Mouse (Mus musculus): Measurements from ENCODE around the gene Il27ra.

Il27ra gene

DNA sequence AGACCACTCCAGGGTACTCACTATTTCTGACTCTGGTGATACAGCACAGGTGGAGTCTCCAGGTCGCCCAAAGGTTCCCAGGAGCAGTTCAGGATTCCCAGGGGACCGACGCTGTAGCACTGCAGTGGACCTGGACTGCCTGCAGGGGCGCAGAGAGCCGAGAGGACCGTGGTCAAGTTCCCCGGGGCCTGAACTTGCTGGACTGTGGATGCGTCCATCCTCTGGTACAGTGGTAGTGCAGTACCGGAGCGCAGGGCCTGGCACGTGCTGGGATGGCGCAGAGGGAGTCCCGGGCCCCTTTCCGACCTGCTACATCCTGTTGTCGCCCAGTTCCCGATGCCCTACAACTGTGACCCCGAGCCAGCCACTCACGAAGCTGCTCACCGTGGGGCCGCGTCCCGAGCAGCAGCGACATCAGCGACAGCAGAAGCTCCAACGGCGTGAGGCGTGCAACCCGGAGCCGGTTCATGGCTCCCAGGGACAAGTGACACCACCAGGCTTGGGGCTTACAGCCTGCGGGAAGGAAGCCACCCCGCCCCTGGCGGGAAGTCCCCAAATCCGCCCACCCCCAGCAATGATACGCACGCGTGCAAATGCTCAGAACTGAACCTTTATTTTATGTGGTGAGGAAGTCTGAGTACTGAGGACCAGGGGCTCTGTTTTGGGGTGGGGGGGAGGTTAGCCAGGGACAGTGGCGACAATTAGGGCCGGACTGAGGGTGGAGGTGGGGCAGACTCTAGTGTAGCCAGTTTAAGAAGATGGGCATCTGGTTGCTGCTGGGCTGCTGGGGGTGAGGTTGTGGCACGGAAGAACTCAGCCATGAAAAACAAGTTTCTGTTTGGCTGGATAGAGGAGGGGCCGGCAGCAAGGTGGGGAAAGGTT lies at the start of gene Il27ra:
Gene Il27ra (minus strand): TSS at position 524 of the 882 bp plus-strand sequence.
- DNase-seq = peak; percentile 25

DNA sequence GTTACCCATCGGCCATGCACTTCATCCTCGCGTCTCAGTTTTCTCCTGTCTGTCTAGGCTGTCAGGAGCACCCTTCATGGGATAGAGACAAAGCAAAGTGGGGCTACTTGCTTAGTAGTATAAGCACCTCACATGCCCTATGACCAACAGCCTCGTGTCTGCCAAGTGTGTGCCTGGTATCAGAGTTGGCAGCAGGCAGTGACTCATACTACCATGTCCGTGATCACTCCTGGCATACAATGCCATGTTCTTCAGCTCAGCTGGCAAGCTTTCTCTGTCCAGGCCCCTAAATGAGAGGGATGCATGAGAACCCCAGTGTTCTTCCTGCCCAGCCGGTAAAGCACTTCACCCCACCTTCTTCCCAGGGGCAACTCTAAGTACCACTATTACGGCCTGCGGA lies 48.2 kb upstream of the Il27ra start:
- no peak for DNase-seq

GRCm38 (mm10) chr8:84089277-84089676 lies 46.9 kb upstream of the Il27ra start:
- DNase-seq = no peak

- no peak for DNase-seq
These were observed 45.4 kb upstream of the Il27ra start for GRCm38 (mm10) chr8:84087821-84088220.

- no peak for DNase-seq
These were observed 44.8 kb upstream of the Il27ra start for GRCm38 (mm10) chr8:84087156-84087555.

DNA sequence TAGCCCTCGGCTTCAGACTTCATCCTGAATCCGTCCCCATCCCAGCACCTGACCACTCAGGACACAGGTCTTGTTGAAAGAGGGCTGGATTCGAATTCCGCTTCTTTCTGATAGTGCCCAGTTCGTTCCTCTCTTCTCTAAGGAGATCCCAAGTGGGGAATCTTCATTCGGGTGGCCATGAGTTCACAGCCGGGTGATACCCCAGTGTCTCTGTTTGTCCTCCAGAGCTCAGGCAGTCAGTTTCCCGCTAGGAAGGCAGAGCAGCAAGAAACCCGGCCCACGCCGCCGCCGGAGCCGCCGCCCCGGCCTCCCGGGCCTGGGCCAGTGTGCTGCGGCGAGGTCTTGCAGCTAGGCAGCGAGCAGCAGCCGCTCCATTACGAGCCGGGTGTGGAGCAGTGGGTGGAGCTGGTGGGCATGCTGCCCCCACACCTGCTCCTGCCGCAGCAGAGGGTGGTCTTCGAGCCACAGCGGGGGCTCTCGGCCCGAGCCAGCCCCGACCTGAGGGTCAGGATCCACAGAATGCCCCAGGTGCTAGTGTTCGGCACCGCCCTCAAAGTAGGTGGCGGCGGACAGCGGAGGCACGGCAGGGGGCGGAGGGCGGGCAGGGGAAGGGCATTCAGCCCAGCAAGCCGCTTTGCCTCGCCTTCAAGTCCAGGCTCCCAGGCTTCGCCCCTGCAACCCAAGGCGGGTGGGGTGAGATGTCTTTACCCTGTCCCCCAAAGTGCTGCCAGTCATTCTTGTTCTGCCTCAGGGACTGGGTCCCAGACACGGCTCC lies 42.1 kb upstream of the Il27ra start:
- no peak for DNase-seq

- DNase-seq = no peak
These were observed 41.4 kb upstream of the Il27ra start for GRCm38 (mm10) chr8:84083829-84084241.

GRCm38 (mm10) chr8:84079206-84079605 lies 36.8 kb upstream of the Il27ra start:
- no peak for DNase-seq

DNA sequence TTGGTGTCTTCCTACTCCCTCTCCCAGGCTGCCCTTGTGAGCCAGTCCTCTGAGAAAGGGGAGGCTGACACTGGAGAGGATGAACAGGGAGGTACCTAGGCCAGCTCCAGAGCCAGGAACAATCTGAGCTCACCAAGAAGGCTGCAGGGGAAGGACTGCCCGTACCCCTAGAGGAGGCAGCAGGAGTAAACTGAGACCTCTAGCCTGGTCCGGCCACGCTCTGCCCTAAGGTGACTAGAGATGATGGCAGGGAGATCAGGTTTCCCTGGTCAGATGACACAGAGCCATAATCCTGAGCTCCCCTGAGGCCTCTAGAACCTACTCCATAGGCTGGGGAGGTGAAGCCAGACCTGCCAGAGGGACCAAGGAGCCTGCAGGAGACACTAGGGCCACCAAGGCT lies 34.5 kb upstream of the Il27ra start:
- DNase-seq = no peak

GRCm38 (mm10) chr8:84076412-84076811 lies 34.0 kb upstream of the Il27ra start:
- no peak for DNase-seq

- DNase-seq = no peak
These were observed 31.0 kb upstream of the Il27ra start for GRCm38 (mm10) chr8:84073230-84073976.

GRCm38 (mm10) chr8:84072321-84072720 lies 29.9 kb upstream of the Il27ra start:
- no peak for DNase-seq

DNA sequence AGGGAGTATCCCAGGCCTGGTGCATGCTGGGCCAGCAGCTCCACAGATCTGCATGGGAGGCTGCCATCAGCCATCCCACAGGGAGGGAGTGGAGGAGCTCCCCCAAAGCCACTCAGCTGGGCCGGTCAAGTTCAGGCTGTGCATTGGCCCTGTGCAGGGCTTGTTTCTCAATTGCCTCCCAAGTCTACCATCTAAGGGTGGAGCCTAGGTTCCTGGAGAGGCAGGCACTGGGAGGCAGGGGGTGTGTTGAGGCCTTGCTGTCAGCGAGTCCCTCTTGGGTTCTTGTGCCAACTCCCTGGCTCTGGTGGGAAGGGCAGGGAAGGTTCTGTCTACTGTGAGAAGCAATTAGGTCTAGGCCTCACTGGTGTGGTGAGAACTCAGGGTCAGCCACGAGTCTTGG lies 29.5 kb upstream of the Il27ra start:
- DNase-seq = no peak

DNA sequence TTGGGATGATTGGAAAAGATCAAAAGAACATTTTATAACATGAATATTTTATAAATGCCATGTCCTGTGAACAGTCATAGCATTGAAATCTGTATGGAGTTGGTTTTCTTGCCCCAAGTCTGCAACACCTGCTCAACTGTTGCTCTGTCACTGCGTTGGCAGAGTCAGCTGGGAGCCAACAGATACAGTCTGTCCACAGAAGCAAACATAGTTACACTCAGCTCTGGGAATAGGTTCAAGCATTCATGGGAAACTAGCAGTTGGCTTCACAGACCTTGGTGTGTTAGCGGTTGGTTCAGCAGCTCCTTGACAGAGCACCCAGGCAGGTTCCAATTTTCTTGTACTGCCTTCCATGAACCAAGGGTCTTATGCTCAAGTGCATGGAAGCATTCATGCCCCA lies 28.3 kb upstream of the Il27ra start:
- DNase-seq = peak; percentile 66

GRCm38 (mm10) chr8:84070241-84070640 lies 27.9 kb upstream of the Il27ra start:
- DNase-seq = no peak

- no peak for DNase-seq
These were observed 27.4 kb upstream of the Il27ra start for GRCm38 (mm10) chr8:84069750-84070149.

- no peak for DNase-seq
These were observed 26.8 kb upstream of the Il27ra start for GRCm38 (mm10) chr8:84069169-84069568.

- no peak for DNase-seq
These were observed 26.1 kb upstream of the Il27ra start for GRCm38 (mm10) chr8:84068316-84069035.

- no peak for DNase-seq
These were observed 25.5 kb upstream of the Il27ra start for GRCm38 (mm10) chr8:84067911-84068310.

- DNase-seq = peak; percentile 95
These were observed 24.7 kb upstream of the Il27ra start for GRCm38 (mm10) chr8:84067047-84067573.

DNA sequence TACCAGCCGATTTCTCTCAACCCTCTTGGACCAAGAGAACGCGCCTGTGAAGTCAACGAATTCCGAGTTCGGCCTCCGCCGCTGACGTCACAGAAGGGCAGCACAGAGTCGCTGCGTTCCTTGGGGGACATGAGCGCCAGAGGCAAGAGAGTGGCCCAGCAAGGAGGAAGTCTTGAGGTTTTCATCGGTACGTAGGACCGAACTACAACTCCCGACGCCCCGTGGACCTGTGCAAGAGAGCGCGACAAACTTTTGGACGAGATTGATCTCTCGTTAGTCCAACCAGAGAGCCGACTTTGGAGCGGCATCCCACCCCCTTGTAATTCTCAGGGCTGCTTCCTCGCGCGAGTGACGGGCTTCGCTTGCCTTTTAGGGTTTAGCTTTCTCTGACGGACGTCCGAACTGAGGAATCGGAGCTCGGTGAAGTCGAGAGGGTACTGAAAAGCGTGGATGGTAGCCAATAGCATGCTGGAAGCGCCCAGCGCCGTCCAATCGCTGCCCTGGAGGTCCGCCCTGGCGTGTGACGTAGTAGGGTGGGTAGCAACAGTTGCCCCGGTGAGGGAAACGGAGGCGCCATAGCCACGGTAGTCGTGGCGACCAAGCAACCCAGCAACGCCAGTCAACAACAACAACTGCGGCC lies 24.0 kb upstream of the Il27ra start, which contains the start of gene Rfx1:
Gene Rfx1 (plus strand): TSS at position 544 of the 640 bp plus-strand sequence.
- peak; percentile 99 for DNase-seq

All from right cerebral cortex, postnatal 25 days (tissue).